Mouse (Mus musculus) small intestine, adult 2 months (tissue): ENCODE results near the gene Slc9a9.

ENCODE experiments used
- CTCF ChIP-seq: fragments of 200-500 bp; IDR thresholded peaks from 2 replicates; pipeline ENCODE4 v1.5.1; 2012; ENCODE audit warnings: low read depth, mild to moderate bottlenecking, control low read depth, inconsistent platforms, low read length, moderate library complexity, mixed read lengths; ENCODE audit not compliant: insufficient replicate concordance, insufficient read length; ENCODE audit errors: extremely low read depth
- POLR2A ChIP-seq: fragments of 200-500 bp; IDR thresholded peaks from 2 replicates; pipeline ENCODE4 v1.6.1; 2012; ENCODE audit warnings: low read depth, mild to moderate bottlenecking, control low read depth, inconsistent platforms, low read length, moderate library complexity

DNA sequence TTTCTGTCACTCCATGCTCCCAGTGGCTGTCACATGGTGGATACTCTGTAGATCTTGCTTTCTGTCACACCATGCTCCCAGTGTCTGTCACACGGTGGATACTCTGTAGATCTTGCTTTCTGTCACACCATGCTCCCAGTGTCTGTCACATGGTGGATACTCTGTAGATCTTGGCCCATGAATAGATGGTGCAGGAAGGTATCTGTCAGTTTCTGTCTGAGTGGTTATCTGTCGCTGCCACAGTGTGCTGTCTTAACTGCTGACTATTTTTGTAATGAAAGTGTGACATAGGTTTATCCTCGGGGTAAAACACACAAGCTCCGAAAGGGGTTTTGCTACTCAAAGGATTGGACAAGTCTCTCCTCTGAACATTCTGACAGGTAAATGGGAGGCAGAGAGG lies 24.5 kb downstream of the Slc9a9 start:
- TF ChIP-seq CTCF (no peak), POLR2A (no peak)
